Mouse (Mus musculus) kidney, postnatal 14 days (tissue): ENCODE data around the gene Ddr1.
"Not testable (repeated sequence)": the region's sequence is repeated elsewhere in the genome, so short reads cannot be mapped to it uniquely, and the experiment has no call there.

Experiments
- DNase-seq: peaks from one replicate; pipeline ENCODE4 v3.0.0; 2022; ENCODE audit warnings: mixed read lengths

Ddr1 gene

DNA sequence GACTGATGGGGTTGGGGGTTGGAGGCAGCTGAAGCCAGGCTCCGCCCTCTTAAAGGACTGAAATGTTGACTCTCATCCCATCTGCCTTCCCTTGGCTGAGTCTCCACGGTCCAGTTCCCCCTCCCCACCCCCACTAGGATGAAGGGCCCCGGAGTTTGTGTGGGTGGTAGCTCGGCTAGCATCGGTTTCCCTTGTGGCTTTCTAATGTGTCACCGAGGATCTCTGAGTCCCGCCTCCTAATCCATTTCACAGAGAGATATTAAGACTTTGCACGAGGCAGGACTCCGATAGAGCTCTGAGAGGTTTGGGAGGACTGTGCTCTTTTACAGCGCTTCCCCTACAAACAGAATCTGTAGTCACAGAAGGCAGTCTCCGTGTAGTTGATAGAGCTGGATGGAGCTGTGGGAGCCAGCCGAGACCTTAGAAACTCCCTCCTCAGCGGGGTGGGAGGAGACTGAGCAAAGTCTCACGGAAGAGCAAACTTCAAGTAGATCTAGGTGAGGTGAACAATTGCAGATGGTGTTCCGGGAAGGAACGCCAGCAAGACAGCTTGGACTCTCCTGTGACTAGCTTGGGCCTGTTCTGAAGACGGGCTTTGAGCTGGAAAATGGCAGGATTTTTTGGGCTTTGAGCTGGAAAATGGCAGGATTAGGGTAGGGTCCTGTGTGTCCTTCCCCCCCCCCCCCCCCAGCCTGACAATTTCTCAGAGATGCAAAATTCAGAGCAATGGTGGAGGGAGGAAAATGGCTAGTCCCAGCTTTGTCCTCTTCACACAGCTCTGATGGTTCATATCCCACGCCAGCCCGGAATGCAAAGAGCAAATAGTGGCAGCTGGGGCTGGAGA is at the start of gene Ddr1:
Gene Ddr1 (minus strand): TSS at position 1 of the 844 bp plus-strand sequence.
- DNase-seq: peak; percentile 79

GRCm38 (mm10) chr17:35753668-35754067 is 49.2 kb upstream of the Ddr1 start:
- DNase-seq: no peak

DNA sequence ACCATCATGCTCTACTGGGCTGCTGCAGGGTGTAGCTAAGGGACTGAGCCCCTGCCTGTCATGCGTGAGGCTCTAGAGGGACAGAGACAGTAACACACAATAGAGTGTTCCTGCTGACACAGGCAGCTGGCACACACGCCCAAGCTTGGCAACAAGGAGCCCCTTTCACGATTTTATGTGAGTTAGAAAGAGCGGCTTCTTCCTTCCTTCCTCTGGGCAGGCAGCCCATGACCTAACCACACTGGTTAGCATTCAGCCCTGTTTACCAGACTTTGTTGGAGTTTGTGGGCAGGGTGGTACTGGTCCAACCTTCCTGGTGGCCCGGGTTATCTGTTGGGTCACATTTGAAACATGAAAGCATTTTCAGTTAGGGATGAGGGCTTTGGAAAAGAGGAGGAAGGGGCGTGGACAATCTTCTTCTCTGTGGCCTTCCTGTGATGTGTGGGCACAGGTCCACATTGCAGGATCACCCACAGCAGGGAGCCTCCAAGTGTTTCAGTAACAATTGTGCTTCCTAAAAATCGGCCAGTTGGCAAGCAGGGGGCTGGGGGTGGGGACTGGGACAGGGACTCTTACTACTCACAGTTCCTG is 47.9 kb upstream of the Ddr1 start:
- peak; percentile 60 for DNase-seq

DNA sequence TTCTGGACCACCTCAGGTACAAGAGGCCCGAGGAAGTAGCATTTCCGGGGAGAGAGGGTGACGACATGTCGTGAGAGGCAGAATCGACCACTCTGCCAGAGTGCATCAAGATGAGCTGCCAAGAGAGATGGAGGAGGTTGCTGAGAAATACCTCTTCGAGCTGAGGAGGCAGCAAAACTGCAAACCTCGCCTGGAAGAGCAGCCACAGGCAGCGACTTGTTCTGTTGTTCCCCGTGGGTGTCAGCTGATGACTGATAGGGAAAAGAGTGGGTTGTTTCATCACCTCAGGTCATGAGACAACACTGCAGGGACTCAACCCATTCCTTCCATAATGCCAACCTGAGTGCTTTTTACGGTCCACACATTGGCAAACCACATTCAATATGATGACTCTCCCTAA is 45.3 kb upstream of the Ddr1 start:
- DNase-seq: no peak

DNA sequence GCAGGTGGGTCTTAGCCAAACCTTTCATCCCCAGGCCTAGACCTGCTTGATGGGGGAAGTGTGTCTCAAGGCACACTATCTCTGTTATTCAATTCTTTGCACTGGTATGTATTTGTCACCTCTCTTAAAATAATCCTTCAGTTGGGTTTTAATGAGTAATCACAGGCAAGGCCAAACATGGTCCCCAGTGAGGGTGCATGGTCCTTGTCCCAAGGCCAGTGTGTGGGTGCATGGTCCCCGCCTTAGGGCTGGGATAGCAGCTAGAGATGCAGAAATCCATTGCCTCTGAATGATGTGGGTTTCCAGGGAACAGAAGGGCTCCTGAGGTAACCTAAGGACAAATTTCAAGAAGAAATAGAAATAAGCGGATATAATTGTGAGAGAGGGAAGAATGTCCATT is 39.9 kb upstream of the Ddr1 start:
- no peak for DNase-seq

GRCm38 (mm10) chr17:35742948-35743347 is 38.5 kb upstream of the Ddr1 start:
- no peak for DNase-seq

- DNase-seq: no peak
Observed at GRCm38 (mm10) chr17:35741589-35742226, 37.3 kb upstream of the Ddr1 start.

GRCm38 (mm10) chr17:35740276-35740880 is 36.0 kb upstream of the Ddr1 start:
- no peak for DNase-seq

DNA sequence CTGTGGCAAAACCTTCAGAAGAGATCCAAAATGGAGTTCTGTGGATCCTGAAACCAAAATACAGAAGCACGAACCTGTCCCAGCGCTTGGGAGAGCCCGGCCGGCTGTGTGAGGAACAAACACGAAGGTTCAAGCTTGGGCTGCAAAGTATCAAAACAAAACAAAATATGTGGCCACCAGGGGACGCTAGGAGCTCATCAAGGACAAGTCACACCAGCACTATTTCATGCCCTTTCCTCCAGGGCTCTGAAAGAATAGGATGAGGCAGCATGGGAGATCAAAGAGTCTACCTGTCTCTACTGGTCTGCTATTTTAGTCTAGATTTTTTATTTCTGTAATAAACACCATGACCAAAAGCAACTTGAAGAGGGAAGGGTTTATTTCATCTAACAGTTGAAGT is 35.3 kb upstream of the Ddr1 start:
- DNase-seq: peak; percentile 94

GRCm38 (mm10) chr17:35737743-35738142 is 33.3 kb upstream of the Ddr1 start:
- DNase-seq: peak; percentile 88

GRCm38 (mm10) chr17:35736280-35736960 is 32.0 kb upstream of the Ddr1 start:
- DNase-seq: peak; percentile 79

- no peak for DNase-seq
Observed at GRCm38 (mm10) chr17:35734478-35734877, 30.1 kb upstream of the Ddr1 start.

GRCm38 (mm10) chr17:35733398-35733797 is 29.0 kb upstream of the Ddr1 start:
- no peak for DNase-seq

DNA sequence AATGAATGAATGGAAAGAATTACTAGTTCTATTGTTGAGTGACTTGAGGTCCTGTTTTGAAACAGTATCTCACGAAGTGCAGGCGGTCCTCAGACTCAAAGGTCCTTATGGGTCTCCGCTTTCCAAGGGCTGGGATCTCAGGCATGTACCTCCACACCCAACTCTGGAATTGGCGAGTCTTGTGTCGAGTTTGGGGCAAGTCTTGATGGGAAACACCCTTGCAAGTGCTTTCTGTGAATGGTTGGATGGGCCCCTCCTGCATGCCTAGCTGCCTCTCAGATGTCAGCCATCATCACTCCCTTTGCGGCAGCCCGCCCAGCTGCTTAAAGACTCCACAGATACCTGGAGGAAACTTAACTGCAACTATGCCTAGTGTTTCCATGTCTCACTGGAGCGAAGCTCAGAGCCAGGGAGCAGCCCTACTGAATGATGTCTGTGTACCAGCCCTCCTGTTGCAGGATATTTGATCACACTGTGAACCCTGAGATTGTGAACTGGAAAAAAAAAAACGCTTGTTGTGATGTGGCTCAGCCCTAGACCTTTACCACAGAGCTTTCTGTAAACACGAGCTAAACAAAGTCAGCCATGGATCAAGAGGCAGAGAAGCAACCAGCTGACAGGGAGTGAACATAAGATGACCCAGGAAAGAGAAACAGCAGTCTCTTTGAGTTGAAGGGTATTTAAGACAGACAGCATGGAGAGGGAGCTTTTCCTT is 27.2 kb upstream of the Ddr1 start:
- no peak for DNase-seq

DNA sequence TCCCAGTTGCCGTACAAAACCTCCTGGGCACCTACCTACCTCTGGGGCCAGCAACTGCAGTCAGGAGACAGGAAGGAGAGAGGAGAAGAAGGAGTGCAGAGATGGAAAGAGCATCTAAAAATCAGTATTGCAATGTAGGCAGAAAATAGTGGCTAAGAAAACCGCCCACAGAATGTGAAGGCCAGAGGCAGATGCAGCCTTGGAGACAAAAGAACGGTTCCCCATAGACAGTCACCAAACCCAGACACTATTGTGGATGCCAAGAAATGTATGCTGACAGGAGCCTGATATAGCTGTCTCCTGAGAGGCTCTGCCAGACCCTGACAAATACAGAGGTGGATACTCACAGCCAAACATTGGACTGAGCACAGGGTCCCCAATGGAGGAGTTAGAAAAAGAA is 25.7 kb upstream of the Ddr1 start:
- DNase-seq: not testable (repeated sequence)

- DNase-seq: peak; percentile 22
Observed at GRCm38 (mm10) chr17:35728821-35729220, 24.4 kb upstream of the Ddr1 start.

DNA sequence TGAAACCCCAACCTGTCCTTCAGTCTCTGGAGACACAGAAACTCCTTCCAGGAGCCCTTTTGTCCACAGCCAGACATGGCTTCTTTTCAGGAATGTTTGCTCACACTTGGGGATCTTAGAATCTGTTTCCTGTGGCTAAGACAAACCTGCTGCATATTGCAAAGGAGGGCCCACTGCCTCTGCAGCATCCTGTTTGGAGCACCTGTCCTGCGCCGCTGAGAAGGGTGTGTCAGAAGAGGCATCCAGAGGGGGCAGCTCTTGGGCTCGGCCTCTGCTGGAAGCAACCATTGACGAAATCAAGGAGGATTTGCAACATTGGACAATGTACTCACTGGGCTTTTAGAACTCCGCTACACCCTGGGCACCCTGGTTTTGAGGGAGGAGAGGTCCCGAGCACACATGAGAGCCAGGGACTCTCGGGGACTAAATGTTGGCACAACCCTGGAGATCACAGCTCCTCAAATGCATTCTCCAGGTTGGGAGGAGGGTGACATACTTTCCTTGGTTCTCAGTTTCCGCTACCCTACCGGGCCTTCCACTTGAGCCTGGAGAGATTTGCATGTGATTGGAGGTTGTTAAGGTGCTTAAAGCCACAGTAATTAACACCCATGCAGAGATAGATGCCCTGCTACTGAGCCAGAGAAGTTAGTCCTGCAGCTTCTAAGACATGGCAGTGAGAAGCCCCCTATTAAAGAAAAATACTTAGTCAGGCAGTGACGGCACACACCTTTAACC is 23.2 kb upstream of the Ddr1 start:
- no peak for DNase-seq

DNA sequence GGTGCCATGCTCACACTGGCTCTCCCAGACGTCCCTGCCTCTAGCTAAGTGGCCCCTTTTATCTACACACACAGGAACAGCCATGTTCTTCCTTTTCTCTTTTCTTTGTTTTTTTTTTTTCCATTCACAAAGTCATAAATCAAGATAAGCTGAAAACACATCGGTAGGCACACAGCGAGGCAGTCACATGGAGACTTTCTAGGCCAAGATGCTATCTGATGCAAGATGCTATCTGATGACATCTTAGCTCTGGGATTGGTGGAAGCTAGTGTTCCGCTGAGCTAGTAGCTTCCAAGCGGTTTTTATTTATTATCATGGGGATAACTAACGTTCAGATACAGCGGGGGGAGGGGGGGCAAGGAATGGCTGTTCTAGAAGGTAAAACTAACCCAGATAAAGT is 22.6 kb upstream of the Ddr1 start:
- DNase-seq: no peak

GRCm38 (mm10) chr17:35725286-35726232 is 21.1 kb upstream of the Ddr1 start:
- peak; percentile 95 for DNase-seq

GRCm38 (mm10) chr17:35721676-35722075 is 17.3 kb upstream of the Ddr1 start:
- peak; percentile 73 for DNase-seq
